Mouse (Mus musculus): ENCODE measurements at regions not wholly inside any gene's neighbourhood (a gene's known extent, or its start where the extent isn't known, plus 50 kb on each side); places are given as distances from the start of the nearest gene placed in this dataset.
A peak's percentile ranks its signal among the peaks of the same experiment; 100 is the strongest.

GRCm38 (mm10) chr6:27029008-27029407 lies 1106.0 kb downstream of the Grm8 start:
- peak; percentile 21 for DNase-seq (ENCODE audit: low spot score)

GRCm38 (mm10) chr6:27028377-27028776 lies 1106.6 kb downstream of the Grm8 start:
- no peak for DNase-seq (ENCODE audit: low spot score)

DNA sequence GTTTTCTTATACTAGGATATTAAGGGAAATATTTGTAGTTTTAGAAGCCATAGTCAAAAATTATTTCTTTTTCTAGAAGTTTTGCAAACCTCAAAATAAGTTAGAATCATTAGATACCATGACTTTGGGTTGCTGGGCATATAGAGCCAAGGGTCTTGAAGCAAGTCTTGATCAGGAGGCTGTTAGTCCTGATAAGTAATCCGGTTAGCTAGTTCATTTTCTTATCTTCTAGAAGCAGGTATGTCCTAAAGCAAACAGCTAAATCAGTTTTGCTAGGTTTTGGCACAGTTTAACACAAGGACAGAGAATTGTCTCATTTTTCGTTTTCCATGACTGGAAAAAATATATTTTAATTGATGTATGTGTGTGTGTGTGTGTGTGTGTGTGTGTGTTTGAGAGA lies 1113.3 kb downstream of the Grm8 start:
- DNase-seq (ENCODE audit: low spot score), result no peak

- DNase-seq (ENCODE audit: low spot score), result no peak
Observed at GRCm38 (mm10) chr6:27014475-27014874, 1120.5 kb downstream of the Grm8 start.

DNA sequence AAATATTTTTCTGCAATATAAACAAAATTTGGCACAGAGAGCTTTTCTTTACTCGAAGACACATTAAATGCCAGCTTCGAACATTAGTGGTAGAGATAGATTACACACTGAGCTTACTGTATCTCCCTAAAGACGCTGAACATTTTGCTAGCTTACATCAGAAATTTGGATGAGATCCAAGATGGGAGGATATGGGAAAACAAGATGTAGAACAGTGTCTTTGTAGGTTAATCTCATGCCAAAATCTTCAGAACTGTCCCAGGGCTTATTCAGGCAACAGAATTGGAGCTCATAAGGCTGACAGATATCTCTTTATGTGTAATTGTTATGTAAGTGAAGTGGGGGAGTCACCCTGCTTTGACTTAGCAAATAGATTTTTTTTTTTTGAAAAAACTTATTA lies 1158.4 kb downstream of the Grm8 start:
- no peak for DNase-seq (ENCODE audit: low spot score)

DNA sequence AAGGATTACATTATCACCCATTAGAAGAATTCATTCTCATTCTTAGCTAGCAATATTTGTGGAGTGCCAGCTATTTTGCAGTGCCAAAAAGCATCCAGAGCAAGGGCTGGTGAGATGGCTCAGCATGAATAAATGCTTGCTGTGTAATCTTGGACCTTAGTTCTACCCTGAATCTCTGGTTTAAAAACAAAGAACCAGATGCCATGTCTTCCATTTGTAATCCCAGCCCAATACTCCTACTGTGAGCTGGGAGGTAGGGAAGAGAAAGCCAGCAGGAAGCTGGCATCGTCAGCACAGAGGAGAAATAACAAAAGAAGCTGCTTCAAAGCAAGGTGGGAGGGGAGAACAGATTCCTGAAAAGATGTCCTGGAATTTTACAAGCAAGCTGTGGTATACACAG lies 1140.1 kb upstream of the Pot1a start:
- no peak for DNase-seq (ENCODE audit: low spot score)

All from layer of hippocampus, adult 11-12 months (tissue).